Mouse (Mus musculus): Measurements from ENCODE around the gene Akr1c20. TPM values are rescaled to one million over a fixed set of nuclear protein-coding genes. Genes with fewer than 3 reads are reported as not detected.

Gene Akr1c20
- polyA plus RNA-seq (2012; rRNA removed): not detected in 2 replicates

DNA sequence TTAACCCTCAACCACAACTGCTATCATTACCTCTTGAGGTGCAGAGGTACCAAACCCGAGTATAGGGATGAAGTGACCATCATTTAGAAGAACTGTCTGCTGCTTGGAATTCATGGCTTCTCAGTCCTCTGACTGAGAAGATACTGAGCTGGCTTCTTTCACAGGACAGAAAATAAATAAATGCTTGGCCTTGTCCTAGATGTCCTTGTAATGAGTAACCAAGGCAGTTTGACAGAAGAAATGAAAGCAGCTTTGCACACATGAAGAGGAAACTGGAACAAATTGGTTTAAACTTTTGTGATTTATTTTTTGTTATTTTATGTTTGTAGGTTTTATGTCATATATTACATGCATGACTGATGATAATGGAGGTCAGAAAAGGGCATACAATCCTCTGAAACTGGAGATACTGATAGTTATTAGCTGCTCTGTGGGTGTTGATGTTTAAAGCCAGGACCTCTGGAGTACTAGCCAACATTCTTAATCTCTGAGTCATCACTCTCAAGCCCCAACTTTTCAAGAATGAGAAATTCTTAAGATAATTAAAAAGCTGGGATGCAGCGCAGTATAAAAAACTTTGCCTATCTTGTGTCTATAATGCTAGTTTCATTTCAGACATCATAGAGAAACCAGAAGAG is at the start of gene Akr1c20:
Akr1c20 (minus strand) TSS at position 145 of the 638 bp plus-strand sequence.
- H3K4me3 ChIP-seq (replicated peaks; ENCODE audit: extremely low read depth, low read depth, low read length): no peak within 1 kb of the TSS
- 62% methylated on average over 2 of the region's 2 CpGs for WGBS
- DNase-seq: no peak
- TF ChIP-seq CTCF (IDR thresholded peaks at IDR 0.05; ENCODE audit: insufficient read depth, low read length) (no peak), POLR2A (IDR thresholded peaks at IDR 0.05; ENCODE audit: borderline replicate concordance, extremely low read depth, low read depth, low read length) (no peak)
- no peaks in the 10 kb centered on the region for H3K4me1 ChIP-seq (ENCODE audit: control insufficient read depth, insufficient read depth, low read length)

DNA sequence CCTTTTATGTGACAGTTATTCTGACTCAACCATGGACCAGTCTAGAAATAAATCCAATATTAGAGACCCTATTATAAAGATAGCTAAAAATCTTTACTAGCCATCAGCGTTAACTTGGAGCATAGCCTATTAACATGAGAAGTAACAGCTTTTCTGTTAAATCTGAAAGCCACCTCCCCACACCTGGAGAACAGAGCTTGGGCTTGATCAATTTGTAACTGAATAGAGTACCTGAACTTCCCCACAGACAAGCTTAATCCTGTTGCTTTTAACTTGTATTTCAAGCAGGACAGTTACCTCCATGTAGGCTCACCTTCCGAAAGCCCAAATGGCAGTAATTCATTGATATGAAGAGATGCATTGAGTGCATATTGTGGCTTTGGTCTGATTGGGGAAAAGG is 42.9 kb upstream of the Akr1c20 start:
- no peak for DNase-seq
- Histone ChIP-seq H3K4me1 (ENCODE audit: control insufficient read depth, insufficient read depth, low read length) (no peaks in the 10 kb centered on the region), H3K4me3 (replicated peaks; ENCODE audit: extremely low read depth, low read depth, low read length) (no peak overlapping the region)
- 83% methylated on average over 2 of the region's 2 CpGs for WGBS
- TF ChIP-seq POLR2A (IDR thresholded peaks at IDR 0.05; ENCODE audit: borderline replicate concordance, extremely low read depth, low read depth, low read length) (no peak), CTCF (IDR thresholded peaks at IDR 0.05; ENCODE audit: insufficient read depth, low read length) (no peak)

DNA sequence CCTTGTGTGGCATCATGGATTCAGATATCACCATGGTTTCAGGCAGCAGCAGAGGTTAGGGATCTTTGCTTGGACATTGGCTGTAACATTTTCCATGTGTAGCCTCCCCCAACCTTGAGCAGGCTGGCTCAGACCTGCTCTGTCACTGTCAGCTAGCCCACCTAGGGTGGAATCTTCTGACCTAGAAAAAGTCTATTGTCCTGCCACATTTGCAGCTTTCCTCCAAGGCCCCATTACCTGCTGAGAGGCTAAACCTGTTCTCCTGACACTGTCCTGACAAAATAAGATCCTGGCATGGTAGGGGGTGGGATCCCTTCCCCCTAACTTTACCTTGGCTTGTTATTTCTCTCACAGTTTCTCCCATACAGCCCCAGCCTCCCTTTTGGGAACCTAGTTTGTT is 37.4 kb upstream of the Akr1c20 start:
- DNase-seq: no peak

DNA sequence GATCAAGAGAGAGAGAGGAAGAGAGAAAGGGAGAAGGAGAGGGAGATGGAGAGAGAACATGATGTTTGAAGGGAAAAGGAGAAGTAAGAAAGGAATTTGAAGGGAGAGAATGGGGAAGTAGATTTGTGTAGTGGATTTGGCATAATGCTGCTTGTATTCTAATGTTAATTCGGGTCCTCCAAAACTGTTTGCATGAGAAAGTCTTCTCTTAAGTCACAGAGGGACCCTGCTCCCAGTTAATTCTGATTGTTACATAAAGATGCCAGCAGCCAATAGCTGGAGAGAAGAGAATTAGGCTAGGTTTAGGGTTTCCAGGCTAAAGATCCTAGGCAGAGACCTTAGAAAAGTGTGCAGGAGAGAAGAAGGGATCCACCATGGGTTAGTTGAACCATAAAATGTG is 36.0 kb upstream of the Akr1c20 start:
- H3K4me1 ChIP-seq (ENCODE audit: control insufficient read depth, insufficient read depth, low read length): no peaks in the 10 kb centered on the region
- DNase-seq: no peak
- TF ChIP-seq CTCF (IDR thresholded peaks at IDR 0.05; ENCODE audit: insufficient read depth, low read length) (no peak), POLR2A (IDR thresholded peaks at IDR 0.05; ENCODE audit: borderline replicate concordance, extremely low read depth, low read depth, low read length) (no peak)
- H3K4me3 ChIP-seq (replicated peaks; ENCODE audit: extremely low read depth, low read depth, low read length): no peak overlapping the region
- WGBS: 66% methylated on average over 1 of the region's 1 CpGs

More for the DNA sequence above, 37.4 kb upstream of the Akr1c20 start:
- TF ChIP-seq POLR2A (IDR thresholded peaks at IDR 0.05; ENCODE audit: borderline replicate concordance, extremely low read depth, low read depth, low read length) (no peak), CTCF (IDR thresholded peaks at IDR 0.05; ENCODE audit: insufficient read depth, low read length) (no peak)
- no peak overlapping the region for H3K4me3 ChIP-seq (replicated peaks; ENCODE audit: extremely low read depth, low read depth, low read length)
- H3K4me1 ChIP-seq (ENCODE audit: control insufficient read depth, insufficient read depth, low read length): no peaks in the 10 kb centered on the region

DNA sequence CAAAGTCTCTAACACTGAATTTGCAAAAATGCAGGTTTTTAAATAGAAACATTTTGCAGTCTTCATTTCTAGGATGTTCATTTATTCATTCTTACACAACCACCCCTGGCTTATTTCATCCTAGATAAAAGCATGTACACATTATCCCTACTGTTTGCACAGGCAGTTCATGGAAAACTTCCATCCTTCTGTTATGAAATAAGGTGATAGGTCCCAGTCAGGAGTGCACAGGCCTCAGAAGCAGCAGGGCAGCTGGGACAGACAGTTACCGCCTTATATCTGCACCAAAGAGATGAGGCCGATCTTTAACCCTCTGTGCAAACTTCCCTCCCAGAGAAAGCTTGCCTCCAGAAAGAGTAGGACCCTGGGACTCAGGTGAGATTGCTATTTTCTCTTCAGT is 8.3 kb downstream of the Akr1c20 start:
- TF ChIP-seq CTCF (IDR thresholded peaks at IDR 0.05; ENCODE audit: insufficient read depth, low read length) (no peak), POLR2A (IDR thresholded peaks at IDR 0.05; ENCODE audit: borderline replicate concordance, extremely low read depth, low read depth, low read length) (no peak)
- Histone ChIP-seq H3K4me3 (replicated peaks; ENCODE audit: extremely low read depth, low read depth, low read length) (no peak overlapping the region), H3K4me1 (ENCODE audit: control insufficient read depth, insufficient read depth, low read length) (no peaks in the 10 kb centered on the region)
- 90% methylated on average over 2 of the region's 2 CpGs for WGBS
- no peak for DNase-seq

DNA sequence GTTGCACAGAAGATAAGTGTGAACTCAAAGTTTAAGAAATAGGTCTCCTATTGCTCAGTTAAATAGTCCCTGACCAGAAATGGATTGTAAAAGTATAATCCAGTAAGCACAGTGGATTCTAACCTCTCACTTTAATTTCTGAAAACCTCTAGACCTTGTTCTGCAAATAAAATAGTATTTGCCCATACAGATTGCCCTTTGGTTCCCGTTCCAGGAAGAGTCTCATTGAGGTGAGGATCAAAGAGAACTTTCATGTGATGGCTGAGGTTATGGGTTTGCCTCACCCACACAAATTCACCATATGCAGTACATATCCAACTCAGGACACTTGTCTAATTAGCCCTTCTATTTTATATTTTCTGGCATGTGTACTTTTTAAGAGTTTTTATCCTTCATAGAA is 55.2 kb downstream of the Akr1c20 start:
- no peak for DNase-seq
- TF ChIP-seq CTCF (IDR thresholded peaks at IDR 0.05; ENCODE audit: insufficient read depth, low read length): no peak
- TF ChIP-seq POLR2A (IDR thresholded peaks at IDR 0.05; ENCODE audit: borderline replicate concordance, extremely low read depth, low read depth, low read length): no peak
- Histone ChIP-seq H3K4me1 (ENCODE audit: control insufficient read depth, insufficient read depth, low read length) (no peaks in the 10 kb centered on the region), H3K4me3 (replicated peaks; ENCODE audit: extremely low read depth, low read depth, low read length) (no peak overlapping the region)
- WGBS: 46% methylated on average over 1 of the region's 1 CpGs

DNA sequence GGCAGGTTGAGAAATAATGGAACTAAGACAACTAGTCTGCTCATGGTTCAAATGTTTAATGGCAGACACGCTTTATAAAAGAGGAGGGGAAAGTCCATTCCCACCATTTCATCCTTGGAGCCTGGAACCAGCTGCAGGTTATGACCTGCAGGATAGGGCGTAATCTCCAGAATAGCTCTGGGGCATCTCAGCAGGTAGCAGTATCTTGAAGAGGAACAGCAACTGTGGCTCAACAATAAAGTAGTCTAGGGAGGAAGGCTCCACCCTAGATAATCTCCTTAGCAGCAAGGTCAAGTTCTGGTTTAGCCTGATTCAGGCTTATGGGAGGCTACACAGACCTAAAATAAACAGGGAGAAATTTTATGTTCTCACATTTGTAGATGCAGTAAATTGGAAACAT is 57.5 kb downstream of the Akr1c20 start:
- no peak for DNase-seq
- TF ChIP-seq CTCF (IDR thresholded peaks at IDR 0.05; ENCODE audit: insufficient read depth, low read length) (no peak), POLR2A (IDR thresholded peaks at IDR 0.05; ENCODE audit: borderline replicate concordance, extremely low read depth, low read depth, low read length) (no peak)
- Histone ChIP-seq H3K4me1 (ENCODE audit: control insufficient read depth, insufficient read depth, low read length) (no peaks in the 10 kb centered on the region), H3K4me3 (replicated peaks; ENCODE audit: extremely low read depth, low read depth, low read length) (no peak overlapping the region)
- WGBS: 92% methylated on average over 2 of the region's 2 CpGs

Other genes with a start within 250 kb of the Akr1c20 start
- 0.12 and 0.50 TPM in 2 replicates for gene Akr1c12, start 243.9 kb downstream of the Akr1c20 start, polyA plus RNA-seq (2012; rRNA removed)
- 0.08 TPM in 1 of 2 replicates, not detected in the other for gene Akr1c6, start 89.0 kb downstream of the Akr1c20 start, polyA plus RNA-seq (2012; rRNA removed)
- gene Akr1c21, start 50.7 kb upstream of the Akr1c20 start, polyA plus RNA-seq (2012; rRNA removed): not detected in 2 replicates
- gene Akr1e1, start 85.8 kb upstream of the Akr1c20 start, polyA plus RNA-seq (2012; rRNA removed): 1.2 and 2.1 TPM in 2 replicates